ENCODE assay signal across 18 mouse cellular contexts in genomic region chr8:105315073-105315769, GRCm38 (mm10). TPM values are rescaled to one million over a fixed set of nuclear protein-coding genes. Genes with fewer than 3 reads are reported as not detected.
DNase-seq lines count a peak whose midpoint lies in the region; ATAC-seq and TF ChIP-seq lines count a peak whose summit lies in the region.
"Had no signal": no experiment of that assay in that cellular context is flagged by ENCODE, and none has a peak within 500 bp of the region (broad histone marks: within the 10 kb centered on the region; RNA-seq: fewer than 3 reads in every experiment).

No protein-coding gene starts in this region.

- DNase-seq in cerebellum, adult 18-20 months, result peak; percentile 61 to 64
- no peak for DNase-seq in liver, embryonic 11.5 days (ENCODE audit: low spot score)
- DNase-seq in stomach, postnatal 0 days (ENCODE audit: low spot score), result no peak
- DNase-seq in thymus, adult 2 months, result no peak
- DNase-seq: adrenal gland, postnatal 36 days; gastrocnemius, postnatal 36 days; kidney, adult 9 months; kidney, postnatal 36 days; left cerebral cortex, postnatal 4 days; lung, postnatal 10 days; thymus, postnatal 25 days had no signal

- no peak for TF ChIP-seq CTCF in stomach, postnatal 0 days (IDR thresholded peaks at IDR 0.05; ENCODE audit: low read depth)
- TF ChIP-seq CTCF in thymus, adult 2 months (IDR thresholded peaks at IDR 0.05; ENCODE audit: borderline replicate concordance, control insufficient read depth, extremely low read depth, insufficient read depth, low read length, poor library complexity), result no peak

- H3K4me1 ChIP-seq in liver, embryonic 12.5 days, result peaks cover 81% of the 10 kb centered on the region
- peaks cover 41% of the 10 kb centered on the region for H3K4me1 ChIP-seq in liver, embryonic 11.5 days (replicated peaks; ENCODE audit: control insufficient read depth, insufficient read depth, low read length)
- H3K4me1 ChIP-seq in stomach, embryonic 14.5 days (ENCODE audit: control insufficient read depth, insufficient read depth, low read length), result no peaks in the 10 kb centered on the region
- no peaks in the 10 kb centered on the region for H3K4me1 ChIP-seq in stomach, postnatal 0 days (replicated peaks; ENCODE audit: control insufficient read depth, insufficient read depth)
- H3K4me1 ChIP-seq in thymus, adult 2 months (replicated peaks; ENCODE audit: control insufficient read depth, insufficient read depth, low read length), result no peaks in the 10 kb centered on the region
- H3K4me1 ChIP-seq: embryonic facial prominence, embryonic 12.5 days; hindbrain, embryonic 10.5 days had no signal

- TF ChIP-seq POLR2A in thymus, adult 2 months (IDR thresholded peaks at IDR 0.05; ENCODE audit: control insufficient read depth, extremely low read depth, insufficient read depth, low read length, poor library complexity), result no peak

- no peak for TF ChIP-seq EP300 in stomach, postnatal 0 days (optimal IDR thresholded peaks at IDR 0.05)

- peak overlapping the region; percentile 79 for H3K27ac ChIP-seq in liver, embryonic 12.5 days
- no peak overlapping the region for H3K27ac ChIP-seq in liver, embryonic 11.5 days (ENCODE audit: low read depth, low read length)
- H3K27ac ChIP-seq in stomach, embryonic 14.5 days (ENCODE audit: low read length), result no peak overlapping the region
- H3K27ac ChIP-seq in stomach, postnatal 0 days (replicated peaks), result no peak overlapping the region
- no peak overlapping the region for H3K27ac ChIP-seq in thymus, adult 2 months (ENCODE audit: control insufficient read depth, insufficient read depth, low read length)
- H3K27ac ChIP-seq: embryonic facial prominence, embryonic 12.5 days; hindbrain, embryonic 10.5 days had no signal

- 91% methylated on average over 18 of the region's 18 CpGs for WGBS in liver, embryonic 12.5 days (ENCODE audit: insufficient replicate concordance)
- 93% methylated on average over 18 of the region's 18 CpGs for WGBS in liver, embryonic 11.5 days
- WGBS in stomach, embryonic 14.5 days, result 90% methylated on average over 18 of the region's 18 CpGs
- WGBS in stomach, postnatal 0 days, result 87% methylated on average over 18 of the region's 18 CpGs
- WGBS in thymus, adult 2 months, result 98% methylated on average over 18 of the region's 18 CpGs

- no peak overlapping the region for H3K4me2 ChIP-seq in liver, embryonic 12.5 days
- H3K4me2 ChIP-seq in liver, embryonic 11.5 days, result no peak overlapping the region
- no peak overlapping the region for H3K4me2 ChIP-seq in stomach, embryonic 14.5 days (replicated peaks; ENCODE audit: low read depth, low read length)
- H3K4me2 ChIP-seq in stomach, postnatal 0 days (replicated peaks; ENCODE audit: low read depth), result no peak overlapping the region
- H3K4me2 ChIP-seq: embryonic facial prominence, embryonic 12.5 days had no signal

- H3K9ac ChIP-seq in liver, embryonic 12.5 days, result peak overlapping the region; percentile 29; the same call in 1 of the 2 replicates
- H3K9ac ChIP-seq in liver, embryonic 11.5 days (ENCODE audit: low read depth, low read length), result no peak overlapping the region
- H3K9ac ChIP-seq in stomach, embryonic 14.5 days (replicated peaks; ENCODE audit: low read depth, low read length), result no peak overlapping the region
- H3K9ac ChIP-seq in stomach, postnatal 0 days (ENCODE audit: low read length), result no peak overlapping the region
- H3K9ac ChIP-seq: embryonic facial prominence, embryonic 12.5 days had no signal

- no peaks in the 10 kb centered on the region for H3K27me3 ChIP-seq in liver, embryonic 12.5 days (replicated peaks)
- H3K27me3 ChIP-seq in liver, embryonic 11.5 days (replicated peaks; ENCODE audit: control insufficient read depth, insufficient read depth, low read length), result no peaks in the 10 kb centered on the region
- H3K27me3 ChIP-seq in stomach, embryonic 14.5 days (ENCODE audit: control insufficient read depth, insufficient read depth, low read length), result no peaks in the 10 kb centered on the region
- H3K27me3 ChIP-seq in stomach, postnatal 0 days (ENCODE audit: control insufficient read depth, insufficient read depth, low read length), result no peaks in the 10 kb centered on the region
- no peaks in the 10 kb centered on the region for H3K27me3 ChIP-seq in thymus, adult 2 months (ENCODE audit: control insufficient read depth, insufficient read depth, low read length)
- H3K27me3 ChIP-seq: CH12.LX; embryonic facial prominence, embryonic 12.5 days had no signal

- peaks cover 100% of the 10 kb centered on the region for H3K36me3 ChIP-seq in liver, embryonic 12.5 days
- peaks cover 30% of the 10 kb centered on the region for H3K36me3 ChIP-seq in liver, embryonic 11.5 days (ENCODE audit: control insufficient read depth, insufficient read depth, low read length)
- peaks cover 26% of the 10 kb centered on the region for H3K36me3 ChIP-seq in stomach, embryonic 14.5 days (ENCODE audit: control insufficient read depth, insufficient read depth, low read length)
- peaks cover 13% of the 10 kb centered on the region; the same call in 1 of the 2 replicates for H3K36me3 ChIP-seq in stomach, postnatal 0 days (ENCODE audit: control insufficient read depth, insufficient read depth, low read length)
- H3K36me3 ChIP-seq in thymus, adult 2 months (ENCODE audit: control insufficient read depth, insufficient read depth, low read length), result peaks cover 5% of the 10 kb centered on the region; the same call in 1 of the 2 replicates

- no peak for ATAC-seq in cerebellum, adult (ENCODE audit: insufficient number of reproducible peaks, low FRiP score, low TSS enrichment)
- no peak for ATAC-seq in liver, embryonic 12.5 days
- ATAC-seq in liver, embryonic 11.5 days (replicated peaks; ENCODE audit: low FRiP score), result no peak
- 0 out of 2 replicates have a peak, but pooled peaks have one; percentile 24 for ATAC-seq in stomach, embryonic 14.5 days (ENCODE audit: insufficient number of reproducible peaks, insufficient read depth, low FRiP score, low read depth)
- ATAC-seq in stomach, postnatal 0 days (ENCODE audit: low FRiP score, low TSS enrichment), result no peak
- ATAC-seq: forebrain, embryonic 14.5 days had no signal

- no peaks in the 10 kb centered on the region for H3K9me3 ChIP-seq in liver, embryonic 12.5 days (replicated peaks)
- H3K9me3 ChIP-seq in liver, embryonic 11.5 days (ENCODE audit: control insufficient read depth, low read length), result no peaks in the 10 kb centered on the region
- H3K9me3 ChIP-seq in stomach, embryonic 14.5 days (ENCODE audit: control insufficient read depth, low read depth, low read length), result no peaks in the 10 kb centered on the region
- no peaks in the 10 kb centered on the region for H3K9me3 ChIP-seq in stomach, postnatal 0 days (ENCODE audit: control insufficient read depth, low read length)
- H3K9me3 ChIP-seq: embryonic facial prominence, embryonic 12.5 days; hindbrain, embryonic 10.5 days had no signal

- no peak overlapping the region for H3K4me3 ChIP-seq in liver, embryonic 12.5 days
- no peak overlapping the region for H3K4me3 ChIP-seq in liver, embryonic 11.5 days (ENCODE audit: low read depth, low read length)
- H3K4me3 ChIP-seq in stomach, embryonic 14.5 days (ENCODE audit: low read depth, low read length), result no peak overlapping the region
- H3K4me3 ChIP-seq in stomach, postnatal 0 days (ENCODE audit: low read depth, low read length), result no peak overlapping the region
- H3K4me3 ChIP-seq in thymus, adult 2 months (ENCODE audit: control insufficient read depth, insufficient read depth, low read length), result no peak overlapping the region
- H3K4me3 ChIP-seq: embryonic facial prominence, embryonic 12.5 days; hindbrain, embryonic 10.5 days had no signal

RNA-seq across cellular contexts. Expression of gene Elmo3, which starts 9.8 kb away (rescaled TPM):
- 2.7 and 3.0 TPM in 2 replicates for polyA plus RNA-seq in liver, embryonic 12.5 days (2016; fragmentation: Nextera tagmentation; extraction: Ambion mirVana)
- 2.6 and 3.0 TPM in 2 replicates for polyA plus RNA-seq in liver, embryonic 11.5 days (2014; fragmentation: Nextera tagmentation; extraction: Ambion mirVana)
- 14.3 and 15.2 TPM in 2 replicates for polyA plus RNA-seq in stomach, embryonic 14.5 days (2014; fragmentation: Nextera tagmentation; extraction: Ambion mirVana)
- 17.1 and 19.9 TPM in 2 replicates for polyA plus RNA-seq in stomach, postnatal 0 days (2015; fragmentation: Nextera tagmentation; extraction: Ambion mirVana)
- 28.9 and 39.1 TPM in 2 replicates for polyA plus RNA-seq in thymus, adult 2 months (2012; rRNA removed)

RNA-seq across cellular contexts. Expression of gene Lrrc29, which starts 10.9 kb away (rescaled TPM):
- 9.9 and 10.0 TPM in 2 replicates for polyA plus RNA-seq in liver, embryonic 12.5 days (2016; fragmentation: Nextera tagmentation; extraction: Ambion mirVana)
- polyA plus RNA-seq in liver, embryonic 11.5 days (2014; fragmentation: Nextera tagmentation; extraction: Ambion mirVana), result 5.7 and 6.2 TPM in 2 replicates
- polyA plus RNA-seq in stomach, embryonic 14.5 days (2014; fragmentation: Nextera tagmentation; extraction: Ambion mirVana), result 2.6 and 3.6 TPM in 2 replicates
- polyA plus RNA-seq in stomach, postnatal 0 days (2015; fragmentation: Nextera tagmentation; extraction: Ambion mirVana), result 2.7 and 2.8 TPM in 2 replicates
- polyA plus RNA-seq in thymus, adult 2 months (2012; rRNA removed), result 13.1 and 15.1 TPM in 2 replicates

RNA-seq across cellular contexts. Expression of gene Tmem208, which starts 10.9 kb away (rescaled TPM):
- 106 and 109 TPM in 2 replicates for polyA plus RNA-seq in liver, embryonic 12.5 days (2016; fragmentation: Nextera tagmentation; extraction: Ambion mirVana)
- 138 and 142 TPM in 2 replicates for polyA plus RNA-seq in liver, embryonic 11.5 days (2014; fragmentation: Nextera tagmentation; extraction: Ambion mirVana)
- polyA plus RNA-seq in stomach, embryonic 14.5 days (2014; fragmentation: Nextera tagmentation; extraction: Ambion mirVana), result 122 and 128 TPM in 2 replicates
- polyA plus RNA-seq in stomach, postnatal 0 days (2015; fragmentation: Nextera tagmentation; extraction: Ambion mirVana), result 105 and 111 TPM in 2 replicates
- 137 and 194 TPM in 2 replicates for polyA plus RNA-seq in thymus, adult 2 months (2012; rRNA removed)

RNA-seq across cellular contexts. Expression of gene E2f4, which starts 17.8 kb away (rescaled TPM):
- 239 TPM in 2 replicates for polyA plus RNA-seq in liver, embryonic 12.5 days (2016; fragmentation: Nextera tagmentation; extraction: Ambion mirVana)
- polyA plus RNA-seq in liver, embryonic 11.5 days (2014; fragmentation: Nextera tagmentation; extraction: Ambion mirVana), result 266 and 301 TPM in 2 replicates
- polyA plus RNA-seq in stomach, embryonic 14.5 days (2014; fragmentation: Nextera tagmentation; extraction: Ambion mirVana), result 95.0 and 95.8 TPM in 2 replicates
- 31.0 and 38.5 TPM in 2 replicates for polyA plus RNA-seq in stomach, postnatal 0 days (2015; fragmentation: Nextera tagmentation; extraction: Ambion mirVana)
- polyA plus RNA-seq in thymus, adult 2 months (2012; rRNA removed), result 474 and 475 TPM in 2 replicates

RNA-seq across cellular contexts. Expression of gene Exoc3l, which starts 19.3 kb away (rescaled TPM):
- 11.9 and 13.8 TPM in 2 replicates for polyA plus RNA-seq in liver, embryonic 12.5 days (2016; fragmentation: Nextera tagmentation; extraction: Ambion mirVana)
- 13.7 and 19.6 TPM in 2 replicates for polyA plus RNA-seq in liver, embryonic 11.5 days (2014; fragmentation: Nextera tagmentation; extraction: Ambion mirVana)
- polyA plus RNA-seq in stomach, embryonic 14.5 days (2014; fragmentation: Nextera tagmentation; extraction: Ambion mirVana), result 7.9 and 9.2 TPM in 2 replicates
- polyA plus RNA-seq in stomach, postnatal 0 days (2015; fragmentation: Nextera tagmentation; extraction: Ambion mirVana), result 3.4 and 3.7 TPM in 2 replicates
- 10.6 and 12.7 TPM in 2 replicates for polyA plus RNA-seq in thymus, adult 2 months (2012; rRNA removed)

Comparison
In these comparisons a context has a peak if more than half of its experiments do, and no peak if none do; other contexts are left out.
1. DNase-seq: peak in cerebellum, adult 18-20 months (2 of 2); none in liver, embryonic 11.5 days (single experiment), stomach, postnatal 0 days (single experiment) and thymus, adult 2 months (single experiment).